Mouse (Mus musculus) midbrain, embryonic 14.5 days (tissue): ENCODE results near the gene Pnp2. TPM values are rescaled to one million over a fixed set of nuclear protein-coding genes. Genes with fewer than 3 reads are reported as not detected.
"Not testable (repeated sequence)": the region's sequence is repeated elsewhere in the genome, so short reads cannot be mapped to it uniquely, and the experiment has no call there.

Experiments used
- ATAC-seq: fragments of 200-750 bp; cut with Nextera tagmentation; 2 replicates; pipeline ENCODE4 v1.8.0; 2017; ENCODE audit warnings: moderate number of reproducible peaks, moderate library complexity; ENCODE audit not compliant: low FRiP score, low TSS enrichment
- DNase-seq: peaks from one replicate; pipeline ENCODE4 v3.0.0-alpha.2; 2015
- H3K27ac ChIP-seq: fragments of 300-500 bp; sonication (generic); replicated peaks from 2 replicates; pipeline ENCODE4 v1.5.1; 2014; ENCODE audit warnings: mild to moderate bottlenecking, low read depth, low read length, moderate library complexity
- H3K27me3 ChIP-seq: fragments of 300-500 bp; sonication (generic); 2 replicates; pipeline ENCODE4 v1.6.1; 2014; ENCODE audit warnings: low read length, control low read depth, mixed read lengths; ENCODE audit not compliant: control insufficient read depth, insufficient read depth
- H3K36me3 ChIP-seq: fragments of 300-500 bp; sonication (generic); 2 replicates; pipeline ENCODE4 v1.6.1; 2014; ENCODE audit warnings: low read length, control low read depth; ENCODE audit not compliant: control insufficient read depth, insufficient read depth
- H3K4me1 ChIP-seq: fragments of 300-500 bp; sonication (generic); 2 replicates; pipeline ENCODE4 v1.6.1; 2014; ENCODE audit warnings: mild to moderate bottlenecking, antibody characterized with exemption, low read length, control low read depth; ENCODE audit not compliant: control insufficient read depth, insufficient read depth
- H3K4me2 ChIP-seq: fragments of 300-500 bp; sonication (generic); 2 replicates; pipeline ENCODE4 v1.6.1; 2014; ENCODE audit warnings: mild to moderate bottlenecking, low read length, moderate library complexity
- H3K4me3 ChIP-seq: fragments of 300-500 bp; sonication (generic); replicated peaks from 2 replicates; pipeline ENCODE4 v1.5.1; 2014; ENCODE audit warnings: low read depth, low read length
- H3K9ac ChIP-seq: fragments of 300-500 bp; sonication (generic); replicated peaks from 2 replicates; pipeline ENCODE4 v1.6.1; 2014; ENCODE audit warnings: mild to moderate bottlenecking, low read length, moderate library complexity
- H3K9me3 ChIP-seq: fragments of 300-500 bp; sonication (generic); 2 replicates; pipeline ENCODE4 v1.6.1; 2016; ENCODE audit warnings: low read length, control low read depth, mixed read lengths; ENCODE audit not compliant: control insufficient read depth
- WGBS: fragments of 180-500 bp; shearing (Covaris S2); extraction: QIAGEN DNeasy Blood & Tissue Kit; methylation state at CpG from one replicate; pipeline ENCODE4 v1.1.7; 2014; 5-methylcytosine and 5-hydroxymethylcytosine counted together
- polyA plus RNA-seq: library from polyadenylated mRNA; unstranded; fragments of >200 nt; fragmentation: Nextera tagmentation; extraction: Ambion mirVana; gene quantifications from 2 replicates; pipeline ENCODE4 v1.2.1, GENCODE M21; 2014

Gene Pnp2
- polyA plus RNA-seq = 0.19 and 0.50 TPM in 2 replicates

GRCm38 (mm10) chr14:50955942-50956508 is at the start of gene Pnp2:
Gene Pnp2, plus strand, starts transcription at chr14:50955992.
- WGBS = 7% methylated on average over 19 of the region's 19 CpGs
- DNase-seq (peak; percentile 44), ATAC-seq (peak; percentile 86)
- not testable (repeated sequence) for H3K36me3 ChIP-seq, H3K4me3 ChIP-seq, H3K27me3 ChIP-seq, H3K9me3 ChIP-seq, H3K4me1 ChIP-seq, H3K27ac ChIP-seq, H3K9ac ChIP-seq
- peak within 1 kb of the TSS; percentile 36 for H3K4me2 ChIP-seq

GRCm38 (mm10) chr14:50908126-50908525 is 47.7 kb upstream of the Pnp2 start:
- Histone ChIP-seq H3K27ac (no peak overlapping the region), H3K9ac (no peak overlapping the region), H3K36me3 (peaks cover 18% of the 10 kb centered on the region), H3K27me3 (no peaks in the 10 kb centered on the region), H3K4me3 (no peak overlapping the region), H3K9me3 (no peaks in the 10 kb centered on the region), H3K4me1 (no peaks in the 10 kb centered on the region; the same call in 1 of the 2 replicates), H3K4me2 (no peak overlapping the region)
- 91% methylated on average over 4 of the region's 4 CpGs for WGBS
- DNase-seq = no peak
- no peak for ATAC-seq

GRCm38 (mm10) chr14:50911356-50911755 is 44.4 kb upstream of the Pnp2 start:
- ATAC-seq = no peak
- Histone ChIP-seq H3K4me2 (no peak overlapping the region), H3K4me3 (no peak overlapping the region), H3K9ac (no peak overlapping the region), H3K27me3 (no peaks in the 10 kb centered on the region), H3K4me1 (no peaks in the 10 kb centered on the region), H3K27ac (no peak overlapping the region), H3K36me3 (peaks cover 48% of the 10 kb centered on the region), H3K9me3 (no peaks in the 10 kb centered on the region)
- WGBS = 69% methylated on average over 3 of the region's 3 CpGs
- DNase-seq = no peak

- not testable (repeated sequence) for ATAC-seq, H3K9ac ChIP-seq, DNase-seq, H3K27me3 ChIP-seq, H3K27ac ChIP-seq, H3K9me3 ChIP-seq
- Histone ChIP-seq H3K4me1 (peaks cover 14% of the 10 kb centered on the region), H3K4me3 (peak overlapping the region; percentile 87), H3K4me2 (peak overlapping the region; percentile 62), H3K36me3 (peaks cover 40% of the 10 kb centered on the region)
- 82% methylated on average over 1 of the region's 1 CpGs for WGBS
Observed at GRCm38 (mm10) chr14:50923437-50923836, 32.4 kb upstream of the Pnp2 start.

- Histone ChIP-seq H3K9ac (peak within 1 kb of the TSS; percentile 89), H3K4me2 (peak within 1 kb of the TSS; percentile 84), H3K4me1 (peaks cover 16% of the 10 kb centered on the region), H3K9me3 (no peaks in the 10 kb centered on the region), H3K4me3 (peak within 1 kb of the TSS; percentile 87), H3K27me3 (no peaks in the 10 kb centered on the region), H3K36me3 (peaks cover 40% of the 10 kb centered on the region), H3K27ac (peak within 1 kb of the TSS; percentile 90)
- DNase-seq (peak; percentile 99), ATAC-seq (peak; percentile 96)
- WGBS = under 1% methylated on average over 57 of the region's 57 CpGs
Observed at GRCm38 (mm10) chr14:50924281-50925064, 31.3 kb upstream of the Pnp2 start, which contains the start of the genes Osgep and Apex1. Gene Osgep, minus strand, starts transcription at chr14:50924893. Gene Apex1, plus strand, starts transcription at chr14:50924968.

- peak overlapping the region; percentile 84 for H3K4me2 ChIP-seq
- H3K4me1 ChIP-seq = peaks cover 22% of the 10 kb centered on the region
- H3K9ac ChIP-seq = peak overlapping the region; percentile 89
- H3K36me3 ChIP-seq = peaks cover 38% of the 10 kb centered on the region
- H3K9me3 ChIP-seq = no peaks in the 10 kb centered on the region
- peak overlapping the region; percentile 90 for H3K27ac ChIP-seq
- ATAC-seq (no peak; the same call in 1 of the 2 replicates), DNase-seq (peak; percentile 59)
- under 1% methylated on average over 38 of the region's 38 CpGs for WGBS
- peak overlapping the region; percentile 87 for H3K4me3 ChIP-seq
- no peaks in the 10 kb centered on the region for H3K27me3 ChIP-seq
Observed at GRCm38 (mm10) chr14:50925111-50925920, 30.5 kb upstream of the Pnp2 start.

GRCm38 (mm10) chr14:50927366-50927765 is 28.4 kb upstream of the Pnp2 start:
- no peak overlapping the region for H3K4me2 ChIP-seq
- no peaks in the 10 kb centered on the region for H3K27me3 ChIP-seq
- no peak for ATAC-seq
- H3K9me3 ChIP-seq = no peaks in the 10 kb centered on the region
- H3K4me1 ChIP-seq = peaks cover 28% of the 10 kb centered on the region
- peaks cover 34% of the 10 kb centered on the region for H3K36me3 ChIP-seq
- 66% methylated on average over 3 of the region's 3 CpGs for WGBS
- H3K9ac ChIP-seq = no peak overlapping the region
- no peak overlapping the region for H3K4me3 ChIP-seq
- no peak for DNase-seq
- no peak overlapping the region for H3K27ac ChIP-seq

GRCm38 (mm10) chr14:50929951-50930350 is 25.8 kb upstream of the Pnp2 start:
- Histone ChIP-seq H3K27me3 (no peaks in the 10 kb centered on the region), H3K9ac (peak overlapping the region; percentile 97), H3K4me2 (peak overlapping the region; percentile 89), H3K36me3 (peaks cover 34% of the 10 kb centered on the region), H3K4me3 (peak overlapping the region; percentile 98), H3K27ac (peak overlapping the region; percentile 87), H3K9me3 (no peaks in the 10 kb centered on the region), H3K4me1 (peaks cover 23% of the 10 kb centered on the region)
- WGBS = 20% methylated on average over 10 of the region's 10 CpGs
- DNase-seq (no peak), ATAC-seq (no peak)
